Mouse (Mus musculus) spleen, adult 2 months (tissue): ENCODE measurements around the gene Olfr561.

Experiments used
- CTCF ChIP-seq: fragments of 200-500 bp; IDR thresholded peaks from 2 replicates; pipeline ENCODE4 v1.5.1; 2011; ENCODE audit warnings: mild to moderate bottlenecking, inconsistent platforms; ENCODE audit not compliant: insufficient read depth, insufficient read length, insufficient replicate concordance; ENCODE audit errors: extremely low read depth
- POLR2A ChIP-seq: fragments of 200-500 bp; IDR thresholded peaks from 2 replicates; pipeline ENCODE4 v1.6.1; 2011; ENCODE audit warnings: low read depth, low read length, inconsistent platforms

DNA sequence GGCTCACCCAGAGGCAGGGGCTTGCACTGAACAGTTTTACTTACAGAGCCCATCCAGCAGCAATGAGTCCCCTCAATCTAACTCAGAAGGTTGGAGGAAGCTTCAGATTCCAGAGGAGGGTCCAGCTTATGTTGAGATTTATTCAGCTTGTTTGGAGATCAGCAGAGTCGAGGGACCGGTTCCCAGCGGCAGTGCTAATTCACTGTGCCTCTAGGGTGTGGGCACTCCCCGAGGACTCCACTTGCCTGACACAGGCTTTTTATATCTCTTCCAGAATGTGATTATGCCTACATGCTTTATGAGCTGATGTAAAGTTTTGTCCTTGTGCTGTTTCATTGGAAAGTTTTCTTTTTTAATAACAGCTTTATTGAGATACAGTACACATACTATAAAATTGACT is 11.8 kb upstream of the Olfr561 start, which contains the start of the genes Olfr560 and Olfr78:
- TF ChIP-seq CTCF (no peak), POLR2A (no peak)
